Mouse (Mus musculus) intestine, embryonic 14.5 days (tissue): Measurements from ENCODE around the gene Ppp3ca. TPM values are rescaled to one million over a fixed set of nuclear protein-coding genes. Genes with fewer than 3 reads are reported as not detected.

ENCODE experiments used
- ATAC-seq: fragments of 200-750 bp; cut with Nextera tagmentation; replicated peaks from 2 replicates; pipeline ENCODE4 v1.8.0; 2017; ENCODE audit warnings: low read depth, moderate number of reproducible peaks, moderate TSS enrichment, moderate library complexity; ENCODE audit not compliant: low FRiP score, low TSS enrichment
- DNase-seq: peaks from one replicate; pipeline ENCODE4 v3.0.0-alpha.2; 2018; ENCODE audit warnings: low spot score
- H3K27ac ChIP-seq: fragments of 300-500 bp; sonication (generic); 2 replicates; pipeline ENCODE4 v1.5.1; 2014; ENCODE audit warnings: low read depth, mild to moderate bottlenecking, control low read depth
- H3K27me3 ChIP-seq: fragments of 300-500 bp; sonication (generic); replicated peaks from 2 replicates; pipeline ENCODE4 v1.6.1; 2014; ENCODE audit warnings: low read length, control low read depth; ENCODE audit not compliant: control insufficient read depth, insufficient read depth
- H3K36me3 ChIP-seq: fragments of 300-500 bp; sonication (generic); 2 replicates; pipeline ENCODE4 v1.6.1; 2014; ENCODE audit warnings: low read length, control low read depth; ENCODE audit not compliant: control insufficient read depth, insufficient read depth
- H3K4me1 ChIP-seq: fragments of 300-500 bp; sonication (generic); replicated peaks from 2 replicates; pipeline ENCODE4 v1.6.1; 2014; ENCODE audit warnings: low read length, control low read depth, mixed read lengths; ENCODE audit not compliant: control insufficient read depth, insufficient read depth
- H3K4me2 ChIP-seq: fragments of 300-500 bp; sonication (generic); 2 replicates; pipeline ENCODE4 v1.6.1; 2014; ENCODE audit warnings: low read length
- H3K4me3 ChIP-seq: fragments of 300-500 bp; sonication (generic); 2 replicates; pipeline ENCODE4 v1.5.1; 2014; ENCODE audit warnings: low read depth, low read length, control low read depth, mixed read lengths
- H3K9ac ChIP-seq: fragments of 300-500 bp; sonication (generic); 2 replicates; pipeline ENCODE4 v1.6.1; 2014; ENCODE audit warnings: mild to moderate bottlenecking, low read length
- H3K9me3 ChIP-seq: fragments of 300-500 bp; sonication (generic); 2 replicates; pipeline ENCODE4 v1.6.1; 2016; ENCODE audit warnings: low read length, control low read depth; ENCODE audit not compliant: control insufficient read depth
- WGBS: fragments of 180-500 bp; shearing (Covaris S2); extraction: QIAGEN DNeasy Blood & Tissue Kit; methylation state at CpG from one replicate; pipeline ENCODE4 v1.1.7; 2014; 5-methylcytosine and 5-hydroxymethylcytosine counted together
- polyA plus RNA-seq: library from polyadenylated mRNA; unstranded; fragments of >200 nt; fragmentation: Nextera tagmentation; extraction: Ambion mirVana; gene quantifications from 2 replicates; pipeline ENCODE4 v1.2.1, GENCODE M21; 2014

Gene Ppp3ca
- polyA plus RNA-seq, 1 experiment from 2014 or later, result 50.4 TPM

DNA sequence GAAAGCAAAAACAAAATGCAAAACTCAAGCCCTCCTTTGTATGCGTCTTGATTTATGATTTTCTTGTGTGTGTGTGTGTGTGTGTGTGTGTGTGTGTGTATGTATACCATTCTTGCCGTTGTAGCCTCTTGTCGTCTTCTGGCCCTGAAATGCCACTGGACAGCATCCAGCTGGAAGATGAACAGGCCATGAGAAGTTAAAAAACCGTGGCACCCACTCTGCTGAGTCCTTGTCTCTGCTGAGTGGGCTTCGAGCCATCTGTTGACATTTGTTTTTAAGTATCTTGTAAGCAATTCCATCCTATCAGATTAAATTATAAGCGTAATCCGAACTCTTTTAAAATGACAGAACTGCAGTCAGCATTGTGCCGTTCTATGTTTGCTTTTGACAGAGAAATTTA is 8.5 kb downstream of the Ppp3ca start:
- no peak for DNase-seq
- ATAC-seq, result no peak
- no peaks in the 10 kb centered on the region for H3K36me3 ChIP-seq
- WGBS, result 45% methylated on average over 8 of the region's 8 CpGs
- H3K4me2 ChIP-seq, result no peak overlapping the region
- no peak overlapping the region for H3K9ac ChIP-seq
- no peak overlapping the region for H3K4me3 ChIP-seq
- H3K4me1 ChIP-seq, result peaks cover 2% of the 10 kb centered on the region; the same call in 1 of the 2 replicates
- H3K27ac ChIP-seq, result no peak overlapping the region
- no peaks in the 10 kb centered on the region for H3K9me3 ChIP-seq
- H3K27me3 ChIP-seq, result no peaks in the 10 kb centered on the region

- no peaks in the 10 kb centered on the region for H3K27me3 ChIP-seq
- no peak overlapping the region for H3K4me2 ChIP-seq
- no peaks in the 10 kb centered on the region for H3K36me3 ChIP-seq
- H3K27ac ChIP-seq, result no peak overlapping the region
- H3K4me3 ChIP-seq, result no peak overlapping the region
- no peak for ATAC-seq
- peaks cover 10% of the 10 kb centered on the region; the same call in 1 of the 2 replicates for H3K4me1 ChIP-seq
- WGBS, result 66% methylated on average over 6 of the region's 6 CpGs
- no peaks in the 10 kb centered on the region for H3K9me3 ChIP-seq
- H3K9ac ChIP-seq, result no peak overlapping the region
- no peak for DNase-seq
Measured at GRCm38 (mm10) chr3:136679903-136680491, 10.1 kb downstream of the Ppp3ca start.

DNA sequence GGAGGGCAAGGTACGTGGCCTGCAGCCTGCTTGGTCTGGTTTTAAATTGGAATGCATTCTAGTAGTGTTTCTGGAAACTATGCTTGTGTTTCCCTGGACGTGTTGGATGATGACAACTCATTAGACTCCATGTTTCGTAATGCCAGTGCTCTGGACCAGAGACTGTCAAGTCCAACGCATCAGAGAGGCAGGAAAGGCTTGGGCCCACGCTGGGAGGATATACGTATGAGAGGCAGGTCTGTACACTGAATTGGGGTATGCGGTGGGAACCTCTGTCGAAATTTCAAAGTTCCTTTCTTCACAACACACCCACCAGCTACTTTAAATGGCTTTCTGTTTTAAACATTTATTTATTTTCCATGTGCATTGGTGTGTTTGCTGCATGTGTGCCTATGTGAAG is 12.3 kb downstream of the Ppp3ca start:
- 84% methylated on average over 8 of the region's 8 CpGs for WGBS
- H3K9me3 ChIP-seq, result no peaks in the 10 kb centered on the region
- no peak for ATAC-seq

GRCm38 (mm10) chr3:136684191-136684958 is 14.5 kb downstream of the Ppp3ca start:
- Histone ChIP-seq H3K9ac (no peak overlapping the region), H3K4me1 (peaks cover 10% of the 10 kb centered on the region; the same call in 1 of the 2 replicates), H3K4me2 (no peak overlapping the region), H3K36me3 (no peaks in the 10 kb centered on the region), H3K27ac (no peak overlapping the region), H3K27me3 (no peaks in the 10 kb centered on the region), H3K4me3 (no peak overlapping the region), H3K9me3 (no peaks in the 10 kb centered on the region)
- WGBS, result 77% methylated on average over 15 of the region's 15 CpGs
- ATAC-seq, result no peak
- DNase-seq, result no peak

More for the DNA sequence above, 12.3 kb downstream of the Ppp3ca start:
- Histone ChIP-seq H3K4me2 (no peak overlapping the region), H3K4me3 (no peak overlapping the region), H3K36me3 (no peaks in the 10 kb centered on the region), H3K27me3 (no peaks in the 10 kb centered on the region), H3K4me1 (peaks cover 10% of the 10 kb centered on the region; the same call in 1 of the 2 replicates), H3K27ac (no peak overlapping the region), H3K9ac (no peak overlapping the region)
- no peak for DNase-seq

- Histone ChIP-seq H3K36me3 (no peaks in the 10 kb centered on the region), H3K4me2 (no peak overlapping the region), H3K9me3 (no peaks in the 10 kb centered on the region), H3K27ac (no peak overlapping the region), H3K4me3 (no peak overlapping the region), H3K9ac (no peak overlapping the region), H3K27me3 (no peaks in the 10 kb centered on the region), H3K4me1 (peaks cover 7% of the 10 kb centered on the region; the same call in 1 of the 2 replicates)
- no peak for ATAC-seq
- DNase-seq, result no peak
- WGBS, result 91% methylated on average over 8 of the region's 8 CpGs
Measured at GRCm38 (mm10) chr3:136686429-136686828, 16.5 kb downstream of the Ppp3ca start.

GRCm38 (mm10) chr3:136688101-136688586 is 18.2 kb downstream of the Ppp3ca start:
- no peak for DNase-seq
- Histone ChIP-seq H3K27me3 (no peaks in the 10 kb centered on the region), H3K9me3 (no peaks in the 10 kb centered on the region), H3K4me1 (peaks cover 7% of the 10 kb centered on the region; the same call in 1 of the 2 replicates), H3K36me3 (no peaks in the 10 kb centered on the region), H3K4me3 (no peak overlapping the region), H3K4me2 (no peak overlapping the region), H3K9ac (no peak overlapping the region), H3K27ac (no peak overlapping the region)
- no peak for ATAC-seq
- 85% methylated on average over 9 of the region's 9 CpGs for WGBS

DNA sequence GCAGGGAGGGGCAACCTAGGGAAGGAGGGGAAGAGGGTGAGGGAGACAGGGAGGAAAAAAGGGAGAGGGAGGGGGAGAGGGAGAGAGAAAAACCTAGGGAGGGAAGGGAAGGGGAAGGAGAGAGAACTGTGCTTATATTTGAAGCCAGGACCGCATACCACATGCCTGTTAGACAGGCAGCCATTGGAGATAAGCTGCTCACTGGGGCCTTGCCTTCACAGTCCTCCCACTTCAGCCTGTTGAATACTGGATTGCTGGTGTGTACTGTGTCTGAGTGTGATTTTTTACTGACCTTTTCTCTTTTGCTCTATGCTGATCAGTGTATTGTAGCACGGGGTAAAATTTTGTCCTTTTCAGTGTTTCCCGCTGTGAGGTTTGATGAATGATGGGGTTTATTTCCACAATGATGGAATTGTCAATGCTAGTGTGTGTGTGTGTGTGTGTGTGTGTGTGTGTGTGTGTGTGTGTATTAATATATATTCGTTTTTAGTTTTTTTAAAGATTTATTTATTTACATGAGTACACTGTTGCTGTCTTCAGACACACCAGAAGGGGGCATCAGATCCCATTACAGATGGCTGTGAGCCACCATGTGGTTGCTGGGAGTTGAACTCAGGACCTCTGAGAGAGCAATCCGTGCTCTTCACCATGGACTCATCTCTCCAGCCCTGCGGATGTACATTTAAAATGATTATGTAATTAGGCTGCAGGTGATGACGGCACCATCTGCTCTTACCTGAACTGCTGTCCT is 20.0 kb downstream of the Ppp3ca start:
- Histone ChIP-seq H3K9me3 (no peaks in the 10 kb centered on the region), H3K9ac (no peak overlapping the region), H3K4me1 (no peaks in the 10 kb centered on the region), H3K4me2 (no peak overlapping the region), H3K27me3 (no peaks in the 10 kb centered on the region), H3K4me3 (no peak overlapping the region), H3K27ac (no peak overlapping the region), H3K36me3 (no peaks in the 10 kb centered on the region)
- ATAC-seq (no peak), DNase-seq (no peak)
- WGBS, result 90% methylated on average over 7 of the region's 7 CpGs

DNA sequence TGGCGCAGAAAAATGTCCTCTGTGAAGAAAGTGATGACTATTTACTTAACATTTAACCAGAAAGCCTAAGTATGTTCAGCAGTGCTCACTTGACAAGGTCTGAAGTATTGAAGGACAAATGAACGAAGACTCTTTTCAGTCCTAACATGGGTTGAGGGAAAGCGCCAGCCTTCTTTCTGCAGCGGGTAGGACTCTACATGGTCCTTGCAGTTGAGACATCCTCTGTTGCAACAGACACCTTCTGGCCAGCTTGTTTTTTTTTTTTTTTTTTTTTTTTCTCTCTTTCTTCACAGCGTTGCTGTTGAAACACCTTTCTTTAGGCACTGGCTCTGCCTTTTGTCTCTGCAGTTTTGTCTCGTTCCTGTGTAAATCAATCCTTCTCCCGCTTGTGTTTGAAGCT is 22.1 kb downstream of the Ppp3ca start:
- H3K9me3 ChIP-seq, result no peaks in the 10 kb centered on the region
- no peaks in the 10 kb centered on the region for H3K27me3 ChIP-seq
- no peak overlapping the region for H3K27ac ChIP-seq
- no peak for DNase-seq
- H3K9ac ChIP-seq, result no peak overlapping the region
- no peak for ATAC-seq
- no peak overlapping the region for H3K4me3 ChIP-seq
- WGBS, result 71% methylated on average over 7 of the region's 7 CpGs
- H3K4me2 ChIP-seq, result no peak overlapping the region
- no peaks in the 10 kb centered on the region for H3K4me1 ChIP-seq
- H3K36me3 ChIP-seq, result no peaks in the 10 kb centered on the region
